Mouse (Mus musculus): ENCODE results near the gene Cox8c. TPM values are rescaled to one million over a fixed set of nuclear protein-coding genes. Genes with fewer than 3 reads are reported as not detected.

Cox8c gene
- polyA plus RNA-seq, 1 experiment = not detected

GRCm38 (mm10) chr12:102888568-102888967 lies 10.5 kb upstream of the Cox8c start:
- H3K4me3 ChIP-seq (replicated peaks; ENCODE audit: extremely low read depth, low read depth, low read length) = no peak overlapping the region
- TF ChIP-seq POLR2A (IDR thresholded peaks at IDR 0.05; ENCODE audit: borderline replicate concordance, extremely low read depth, low read depth, low read length) (no peak), CTCF (IDR thresholded peaks at IDR 0.05; ENCODE audit: insufficient read depth, low read length) (no peak)
- WGBS = 78% methylated on average over 5 of the region's 5 CpGs
- no peaks in the 10 kb centered on the region for H3K4me1 ChIP-seq (ENCODE audit: control insufficient read depth, insufficient read depth, low read length)
- no peak for DNase-seq

DNA sequence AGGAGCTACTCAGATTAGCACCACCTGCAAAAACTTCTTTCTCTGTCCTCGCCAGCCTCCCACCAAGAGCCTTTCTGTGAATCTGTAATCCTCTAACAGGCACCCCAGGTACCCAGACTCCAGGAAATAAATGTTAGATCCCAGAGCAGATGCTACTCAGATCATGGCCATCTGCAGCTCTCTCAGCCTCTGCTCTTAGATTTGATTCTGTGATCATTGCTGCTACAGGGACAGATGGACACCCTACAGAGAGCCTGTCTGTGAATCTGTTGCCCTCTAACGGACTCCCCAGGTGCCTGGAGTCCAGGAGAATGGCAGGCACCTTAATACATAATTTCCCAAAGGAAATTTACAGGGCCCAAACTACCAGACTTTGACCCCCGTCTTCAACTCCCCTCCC lies 9.1 kb downstream of the Cox8c start:
- DNase-seq = no peak
- no peaks in the 10 kb centered on the region for H3K4me1 ChIP-seq (ENCODE audit: control insufficient read depth, insufficient read depth, low read length)
- TF ChIP-seq CTCF (IDR thresholded peaks at IDR 0.05; ENCODE audit: insufficient read depth, low read length) (no peak), POLR2A (IDR thresholded peaks at IDR 0.05; ENCODE audit: borderline replicate concordance, extremely low read depth, low read depth, low read length) (no peak)
- H3K4me3 ChIP-seq (replicated peaks; ENCODE audit: extremely low read depth, low read depth, low read length) = no peak overlapping the region
- 56% methylated on average over 3 of the region's 3 CpGs for WGBS

DNA sequence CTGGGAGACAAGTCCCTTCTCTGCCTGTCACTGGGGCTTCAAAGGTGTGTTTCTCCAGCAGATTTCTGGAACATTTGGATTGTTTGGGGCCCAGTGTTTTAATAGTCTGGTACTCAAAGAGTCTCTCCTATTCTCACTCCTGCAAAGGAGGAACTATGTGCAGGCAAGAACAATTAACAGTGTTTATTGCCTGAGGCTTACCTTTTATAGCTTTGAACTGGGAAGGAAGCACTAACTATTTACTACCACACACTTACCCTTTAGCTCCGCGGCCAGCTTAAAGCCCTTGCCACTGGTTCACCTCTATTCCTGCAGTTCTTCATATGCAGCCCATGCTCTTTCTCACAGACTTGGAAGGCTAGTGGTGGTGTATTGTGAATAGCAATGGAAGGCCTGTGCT lies 17.0 kb downstream of the Cox8c start:
- no peak for TF ChIP-seq POLR2A (IDR thresholded peaks at IDR 0.05; ENCODE audit: borderline replicate concordance, extremely low read depth, low read depth, low read length)
- 80% methylated on average over 2 of the region's 2 CpGs for WGBS
- no peak overlapping the region for H3K4me3 ChIP-seq (replicated peaks; ENCODE audit: extremely low read depth, low read depth, low read length)
- no peaks in the 10 kb centered on the region for H3K4me1 ChIP-seq (ENCODE audit: control insufficient read depth, insufficient read depth, low read length)
- no peak for DNase-seq

DNA sequence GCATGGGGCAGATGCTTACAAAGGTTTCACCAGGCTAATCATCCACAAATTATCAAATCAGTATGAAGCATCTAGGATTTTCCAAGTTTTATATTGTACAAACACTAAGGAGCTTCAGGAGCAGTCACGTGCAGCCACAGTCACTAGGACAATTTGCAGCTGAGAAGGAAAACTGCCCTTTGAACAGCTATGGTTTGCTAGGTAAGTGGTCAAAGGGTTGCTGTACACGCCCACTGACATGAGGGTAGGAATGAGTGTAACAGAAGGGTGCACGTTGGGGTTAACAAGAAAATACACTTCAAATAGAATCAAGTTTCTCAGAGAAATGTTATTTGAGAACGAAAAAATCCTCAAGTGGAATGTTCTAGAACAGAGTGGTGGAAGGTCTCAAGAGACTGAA lies 30.6 kb downstream of the Cox8c start:
- TF ChIP-seq POLR2A (IDR thresholded peaks at IDR 0.05; ENCODE audit: borderline replicate concordance, extremely low read depth, low read depth, low read length) = no peak
- no peak for TF ChIP-seq CTCF (IDR thresholded peaks at IDR 0.05; ENCODE audit: insufficient read depth, low read length)
- Histone ChIP-seq H3K4me3 (replicated peaks; ENCODE audit: extremely low read depth, low read depth, low read length) (no peak overlapping the region), H3K4me1 (ENCODE audit: control insufficient read depth, insufficient read depth, low read length) (no peaks in the 10 kb centered on the region)
- DNase-seq = no peak
- 57% methylated on average over 4 of the region's 4 CpGs for WGBS

GRCm38 (mm10) chr12:102930335-102930734 lies 31.2 kb downstream of the Cox8c start:
- WGBS = 57% methylated on average over 1 of the region's 1 CpGs
- no peak for TF ChIP-seq POLR2A (IDR thresholded peaks at IDR 0.05; ENCODE audit: borderline replicate concordance, extremely low read depth, low read depth, low read length)
- no peak for TF ChIP-seq CTCF (IDR thresholded peaks at IDR 0.05; ENCODE audit: insufficient read depth, low read length)
- no peak for DNase-seq
- H3K4me1 ChIP-seq (ENCODE audit: control insufficient read depth, insufficient read depth, low read length) = no peaks in the 10 kb centered on the region
- no peak overlapping the region for H3K4me3 ChIP-seq (replicated peaks; ENCODE audit: extremely low read depth, low read depth, low read length)

DNA sequence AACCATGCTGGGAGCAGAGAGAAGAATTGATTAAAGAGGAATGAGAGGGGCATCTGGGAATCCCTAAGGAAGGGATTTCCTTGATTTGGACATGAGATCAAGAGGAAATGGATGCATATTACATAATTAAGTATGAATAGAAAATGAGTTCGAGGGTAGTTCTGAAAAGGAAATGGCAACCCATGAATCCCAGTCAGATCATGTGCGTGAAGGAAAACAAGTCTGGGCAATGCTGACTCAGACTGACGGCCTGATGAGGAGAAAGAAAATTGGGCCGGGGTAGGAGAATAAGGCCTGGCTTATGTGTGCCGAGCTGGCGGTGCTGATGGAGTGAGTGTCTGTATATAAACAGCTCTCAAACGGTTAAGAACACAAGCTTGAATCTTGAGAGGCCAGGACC lies 31.7 kb downstream of the Cox8c start:
- Histone ChIP-seq H3K4me3 (replicated peaks; ENCODE audit: extremely low read depth, low read depth, low read length) (no peak overlapping the region), H3K4me1 (ENCODE audit: control insufficient read depth, insufficient read depth, low read length) (no peaks in the 10 kb centered on the region)
- 65% methylated on average over 7 of the region's 7 CpGs for WGBS
- no peak for DNase-seq
- TF ChIP-seq CTCF (IDR thresholded peaks at IDR 0.05; ENCODE audit: insufficient read depth, low read length) (no peak), POLR2A (IDR thresholded peaks at IDR 0.05; ENCODE audit: borderline replicate concordance, extremely low read depth, low read depth, low read length) (no peak)

GRCm38 (mm10) chr12:102935892-102936291 lies 36.8 kb downstream of the Cox8c start:
- Histone ChIP-seq H3K4me3 (replicated peaks; ENCODE audit: extremely low read depth, low read depth, low read length) (no peak overlapping the region), H3K4me1 (ENCODE audit: control insufficient read depth, insufficient read depth, low read length) (no peaks in the 10 kb centered on the region)
- no peak for DNase-seq
- TF ChIP-seq CTCF (IDR thresholded peaks at IDR 0.05; ENCODE audit: insufficient read depth, low read length) (no peak), POLR2A (IDR thresholded peaks at IDR 0.05; ENCODE audit: borderline replicate concordance, extremely low read depth, low read depth, low read length) (no peak)
- 22% methylated on average over 1 of the region's 1 CpGs for WGBS

GRCm38 (mm10) chr12:102945571-102945970 lies 46.5 kb downstream of the Cox8c start:
- DNase-seq = no peak
- Histone ChIP-seq H3K4me1 (ENCODE audit: control insufficient read depth, insufficient read depth, low read length) (0 out of 2 replicates have a peak, but pooled peaks cover 2% of the 10 kb centered on the region), H3K4me3 (replicated peaks; ENCODE audit: extremely low read depth, low read depth, low read length) (no peak overlapping the region)
- TF ChIP-seq POLR2A (IDR thresholded peaks at IDR 0.05; ENCODE audit: borderline replicate concordance, extremely low read depth, low read depth, low read length) = no peak
- TF ChIP-seq CTCF (IDR thresholded peaks at IDR 0.05; ENCODE audit: insufficient read depth, low read length) = no peak
- 70% methylated on average over 1 of the region's 1 CpGs for WGBS

GRCm38 (mm10) chr12:102947826-102948225 lies 48.7 kb downstream of the Cox8c start:
- TF ChIP-seq POLR2A (IDR thresholded peaks at IDR 0.05; ENCODE audit: borderline replicate concordance, extremely low read depth, low read depth, low read length) = no peak
- Histone ChIP-seq H3K4me1 (ENCODE audit: control insufficient read depth, insufficient read depth, low read length) (0 out of 2 replicates have a peak, but pooled peaks cover 2% of the 10 kb centered on the region), H3K4me3 (replicated peaks; ENCODE audit: extremely low read depth, low read depth, low read length) (no peak overlapping the region)
- no peak for DNase-seq
- WGBS = 21% methylated on average over 10 of the region's 10 CpGs

GRCm38 (mm10) chr12:102948778-102949394 lies 49.8 kb downstream of the Cox8c start, which contains the start of gene Unc79:
Gene Unc79 (plus strand): TSS chr12:102948859.
- Histone ChIP-seq H3K4me3 (replicated peaks; ENCODE audit: extremely low read depth, low read depth, low read length) (peak within 1 kb of the TSS; percentile 24), H3K4me1 (ENCODE audit: control insufficient read depth, insufficient read depth, low read length) (0 out of 2 replicates have a peak, but pooled peaks cover 2% of the 10 kb centered on the region)
- WGBS = 1% methylated on average over 48 of the region's 48 CpGs
- TF ChIP-seq CTCF (IDR thresholded peaks at IDR 0.05; ENCODE audit: insufficient read depth, low read length) = no peak
- TF ChIP-seq POLR2A (IDR thresholded peaks at IDR 0.05; ENCODE audit: borderline replicate concordance, extremely low read depth, low read depth, low read length) = no peak
- DNase-seq = peak; percentile 3

Data from lung, adult 2 months (tissue).